Mouse (Mus musculus) myocyte (in vitro differentiated cells): ENCODE measurements around the gene Plcb1. TPM values are rescaled to one million over a fixed set of nuclear protein-coding genes. Genes with fewer than 3 reads are reported as not detected.
A peak's percentile ranks its signal among the peaks of the same experiment; 100 is the strongest.

Experiments
- H3K27me3 ChIP-seq: one replicate; pipeline ENCODE4 v1.6.1; 2011; ENCODE audit not compliant: control insufficient read depth, insufficient read depth, insufficient read length
- H3K36me3 ChIP-seq: one replicate; pipeline ENCODE4 v1.6.1; 2011; ENCODE audit not compliant: control insufficient read depth, insufficient read depth
- H3K4me2 ChIP-seq: one replicate; pipeline ENCODE4 v1.6.1; 2011; ENCODE audit warnings: low read depth, control low read depth
- H3K4me3 ChIP-seq: one replicate; pipeline ENCODE4 v1.5.1; 2011; ENCODE audit warnings: mild to moderate bottlenecking, control low read depth, moderate library complexity
- H3K79me2 ChIP-seq: one replicate; pipeline ENCODE4 v1.6.1; 2011; ENCODE audit not compliant: control insufficient read depth, insufficient read depth
- H3ac ChIP-seq: one replicate; pipeline ENCODE4 v1.6.1; 2011; ENCODE audit not compliant: control insufficient read depth, insufficient read length
- CEBPB ChIP-seq: IDR thresholded peaks from 2 replicates; pipeline ENCODE4 v1.6.1; 2011; ENCODE audit warnings: mild to moderate bottlenecking, moderate library complexity; ENCODE audit not compliant: poor library complexity, insufficient read depth, severe bottlenecking
- E2F4 ChIP-seq: IDR thresholded peaks from one replicate; pipeline ENCODE4 v1.6.1; 2011; ENCODE audit warnings: mild to moderate bottlenecking, control low read depth, moderate library complexity; ENCODE audit not compliant: insufficient read depth
- MAX ChIP-seq: IDR thresholded peaks from one replicate; pipeline ENCODE4 v1.6.1; 2011; ENCODE audit warnings: low read depth, mild to moderate bottlenecking, control low read depth
- MYOD1 ChIP-seq, 3 experiments: IDR thresholded peaks; one replicate each; pipeline ENCODE4 v1.6.1; 2011; ENCODE audit warnings: control low read depth in 2 of 3, low read depth in 2 of 3, mild to moderate bottlenecking in 2 of 3, moderate library complexity in 1 of 3; ENCODE audit not compliant: insufficient read length in 2 of 3, control insufficient read depth in 1 of 3
- MYOG ChIP-seq, 3 experiments: IDR thresholded peaks; one replicate each; pipeline ENCODE4 v1.6.1; 2011; ENCODE audit warnings: control low read depth in 2 of 3, low read depth in 2 of 3, mild to moderate bottlenecking in 2 of 3; ENCODE audit not compliant: insufficient read length in 2 of 3, control insufficient read depth in 1 of 3, insufficient read depth in 1 of 3
- POLR2A ChIP-seq: IDR thresholded peaks from one replicate; pipeline ENCODE4 v1.6.1; 2011; ENCODE audit warnings: low read depth, mild to moderate bottlenecking, control low read depth, moderate library complexity; ENCODE audit not compliant: insufficient read length
- POLR2AphosphoS2 ChIP-seq: IDR thresholded peaks from one replicate; pipeline ENCODE4 v1.6.1; 2011; ENCODE audit warnings: low read depth, control low read depth; ENCODE audit not compliant: insufficient read length
- REST ChIP-seq: IDR thresholded peaks from one replicate; pipeline ENCODE4 v1.6.1; 2011; ENCODE audit warnings: mild to moderate bottlenecking, control low read depth, moderate library complexity; ENCODE audit not compliant: insufficient read depth, insufficient read length
- SRF ChIP-seq: IDR thresholded peaks from one replicate; pipeline ENCODE4 v1.6.1; 2011; ENCODE audit warnings: low read depth; ENCODE audit not compliant: control insufficient read depth, insufficient read length
- TCF12 ChIP-seq: IDR thresholded peaks from one replicate; pipeline ENCODE4 v1.6.1; 2011; ENCODE audit warnings: mild to moderate bottlenecking, control low read depth; ENCODE audit not compliant: poor library complexity, insufficient read depth, severe bottlenecking
- TCF3 ChIP-seq: IDR thresholded peaks from one replicate; pipeline ENCODE4 v1.6.1; 2011; ENCODE audit warnings: low read depth, control low read depth; ENCODE audit not compliant: insufficient read length
- USF1 ChIP-seq: IDR thresholded peaks from one replicate; pipeline ENCODE4 v1.6.1; 2011; ENCODE audit warnings: low read depth, mild to moderate bottlenecking, control low read depth, moderate library complexity
- polyA plus RNA-seq: library from polyadenylated mRNA; unstranded; fragments of >200 nt; fragmentation: generic; extraction: Trizol; gene quantifications from one replicate; pipeline ENCODE4 v1.2.1, GENCODE M21; 2012; ENCODE audit warnings: missing spikeins

Gene Plcb1
- polyA plus RNA-seq, 1 experiment, result 0.76 TPM

DNA sequence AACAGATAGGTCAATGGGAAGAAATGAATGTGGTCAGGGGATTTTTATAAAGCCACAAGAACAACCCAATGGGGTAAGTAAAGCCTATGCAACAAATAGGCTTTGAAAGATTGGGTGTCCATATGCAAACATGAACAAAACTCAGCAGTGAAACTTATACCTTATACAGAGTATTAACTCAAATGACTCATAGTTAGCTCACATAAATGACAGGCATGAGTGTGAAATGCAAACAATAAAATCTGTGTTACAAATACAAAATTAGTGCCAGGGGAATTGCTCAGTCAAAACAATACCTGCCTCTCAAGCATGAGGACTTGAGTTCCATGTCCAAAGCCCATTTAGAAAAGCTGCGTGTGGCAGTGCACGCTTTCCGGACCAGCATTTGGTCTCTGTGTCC is 182.5 kb downstream of the Plcb1 start:
- Histone ChIP-seq H3ac (no peak overlapping the region), H3K4me3 (no peak overlapping the region), H3K4me2 (no peak overlapping the region), H3K27me3 (no peaks in the 10 kb centered on the region), H3K79me2 (no peaks in the 10 kb centered on the region), H3K36me3 (no peaks in the 10 kb centered on the region)
- TF ChIP-seq SRF, result no peak
- TF ChIP-seq USF1, result no peak
- TF ChIP-seq MYOD1 (IDR thresholded peaks at IDR 0.05; ENCODE audit: control insufficient read depth in 1 of 3, insufficient read length in 2 of 3, low read depth in 2 of 3), result no peak
- 0 out of 2 replicates have a peak, but pooled peaks have one; percentile 18 for TF ChIP-seq CEBPB
- TF ChIP-seq TCF3, result no peak

DNA sequence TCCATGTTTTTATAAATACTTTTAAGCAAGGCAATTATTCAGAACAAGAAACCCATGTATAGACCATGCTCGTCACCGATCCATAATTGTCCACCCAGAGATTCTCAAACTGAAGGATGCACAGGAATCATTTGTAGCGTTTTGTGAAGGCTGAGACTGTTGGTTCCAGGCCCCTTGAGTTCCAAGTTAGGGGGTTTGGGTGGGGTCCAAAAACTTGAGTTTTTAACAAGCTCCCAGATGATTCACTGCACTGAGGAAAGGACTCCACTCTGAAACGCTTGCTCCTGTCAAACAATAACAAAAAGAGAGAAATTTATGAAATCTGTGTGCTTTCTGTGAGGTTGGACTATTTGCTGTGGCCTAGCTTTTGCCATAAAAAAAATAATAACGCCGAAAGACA is 186.5 kb downstream of the Plcb1 start:
- H3K36me3 ChIP-seq, result no peaks in the 10 kb centered on the region
- H3K4me2 ChIP-seq, result no peak overlapping the region
- TF ChIP-seq POLR2A (no peak), TCF12 (no peak), CEBPB (no peak), REST (no peak), E2F4 (no peak), MYOD1 (IDR thresholded peaks at IDR 0.05; ENCODE audit: control insufficient read depth in 1 of 3, insufficient read length in 2 of 3, low read depth in 2 of 3) (no peak)
- no peak overlapping the region for H3ac ChIP-seq
- no peaks in the 10 kb centered on the region for H3K27me3 ChIP-seq
- H3K79me2 ChIP-seq, result no peaks in the 10 kb centered on the region
- H3K4me3 ChIP-seq, result no peak overlapping the region

DNA sequence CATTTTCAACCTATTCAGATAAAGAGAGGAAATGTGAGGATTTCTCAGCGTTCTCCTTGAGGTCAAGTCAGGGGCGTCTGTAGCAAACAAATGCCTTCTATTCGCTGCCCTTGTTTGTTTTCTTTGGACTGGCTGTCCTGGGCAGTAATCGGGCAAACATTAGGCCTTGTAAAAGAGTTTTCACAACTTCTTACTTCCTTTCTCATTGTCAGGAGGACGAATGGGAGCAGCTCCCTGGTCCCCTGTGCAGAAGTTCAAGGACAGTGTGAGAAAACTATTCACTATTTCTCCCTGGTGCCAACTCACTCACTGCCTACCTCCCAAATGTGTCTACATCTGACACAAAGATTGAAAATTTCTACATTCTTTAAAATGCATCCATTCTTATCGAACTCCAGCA is 188.8 kb downstream of the Plcb1 start:
- TF ChIP-seq REST, result no peak
- TF ChIP-seq TCF3, result no peak
- no peak for TF ChIP-seq MYOD1 (IDR thresholded peaks at IDR 0.05; ENCODE audit: control insufficient read depth in 1 of 3, insufficient read length in 2 of 3, low read depth in 2 of 3)
- TF ChIP-seq MYOG (IDR thresholded peaks at IDR 0.05; ENCODE audit: control insufficient read depth in 1 of 3, insufficient read depth in 1 of 3, insufficient read length in 2 of 3, low read depth in 2 of 3), result no peak
- TF ChIP-seq TCF12, result no peak
- TF ChIP-seq E2F4, result no peak
- Histone ChIP-seq H3ac (no peak overlapping the region), H3K4me2 (no peak overlapping the region), H3K36me3 (no peaks in the 10 kb centered on the region), H3K27me3 (no peaks in the 10 kb centered on the region), H3K79me2 (no peaks in the 10 kb centered on the region), H3K4me3 (no peak overlapping the region)

DNA sequence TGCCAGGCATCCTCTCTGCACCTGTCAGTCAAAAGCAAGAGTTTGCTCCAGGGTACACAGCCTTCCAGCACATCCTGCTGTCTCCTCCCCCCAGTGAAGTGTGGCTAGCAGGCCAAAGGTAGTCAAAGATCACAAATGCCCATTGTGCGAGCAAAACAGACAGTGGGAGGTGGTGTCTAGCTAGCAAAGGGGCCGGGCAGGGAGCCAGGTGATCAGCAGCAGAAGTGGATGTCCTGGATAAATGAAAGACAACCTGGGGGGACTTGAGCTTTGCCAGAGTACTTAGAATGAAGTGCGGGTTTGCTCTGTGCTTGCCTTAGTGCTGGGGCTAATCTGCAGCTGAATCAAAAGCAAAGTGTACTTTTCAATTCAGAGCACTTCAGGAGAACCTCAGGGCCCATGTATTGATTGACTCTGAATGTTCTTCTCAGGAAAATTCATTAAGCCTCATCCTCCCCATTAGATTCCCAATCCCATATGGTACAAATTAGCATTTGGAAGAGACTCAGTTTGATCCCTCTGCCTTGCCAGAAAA is 191.0 kb downstream of the Plcb1 start:
- H3K4me2 ChIP-seq, result no peak overlapping the region
- no peaks in the 10 kb centered on the region for H3K36me3 ChIP-seq
- H3K27me3 ChIP-seq, result no peaks in the 10 kb centered on the region
- TF ChIP-seq TCF12 (no peak), MYOG (IDR thresholded peaks at IDR 0.05; ENCODE audit: control insufficient read depth in 1 of 3, insufficient read depth in 1 of 3, insufficient read length in 2 of 3, low read depth in 2 of 3) (no peak), POLR2A (no peak), REST (no peak), TCF3 (no peak), USF1 (no peak), CEBPB (no peak), MAX (no peak)
- no peak overlapping the region for H3ac ChIP-seq
- H3K4me3 ChIP-seq, result no peak overlapping the region
- H3K79me2 ChIP-seq, result no peaks in the 10 kb centered on the region

DNA sequence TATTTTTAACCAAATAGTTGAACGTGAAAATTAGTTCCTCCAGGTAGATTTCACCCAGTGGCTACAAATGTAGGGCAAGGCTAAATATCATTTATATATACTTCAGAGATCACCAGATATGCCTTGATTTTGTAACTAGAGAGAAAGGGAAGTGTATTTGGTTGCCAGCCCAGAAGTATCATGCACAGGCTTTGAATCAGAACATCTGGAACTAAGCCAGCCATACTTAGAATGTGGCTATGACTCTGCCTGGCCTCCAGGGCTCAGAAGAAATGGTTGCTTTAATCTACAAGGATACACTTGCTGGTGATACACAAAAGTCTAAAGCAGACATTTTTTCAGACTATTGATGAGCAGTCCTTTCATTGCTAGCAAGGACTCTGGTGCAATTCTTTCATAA is 191.8 kb downstream of the Plcb1 start:
- no peak overlapping the region for H3K4me2 ChIP-seq
- H3K79me2 ChIP-seq, result no peaks in the 10 kb centered on the region
- H3K36me3 ChIP-seq, result no peaks in the 10 kb centered on the region
- no peak overlapping the region for H3ac ChIP-seq
- no peaks in the 10 kb centered on the region for H3K27me3 ChIP-seq
- H3K4me3 ChIP-seq, result no peak overlapping the region
- TF ChIP-seq USF1 (no peak), POLR2AphosphoS2 (no peak)

DNA sequence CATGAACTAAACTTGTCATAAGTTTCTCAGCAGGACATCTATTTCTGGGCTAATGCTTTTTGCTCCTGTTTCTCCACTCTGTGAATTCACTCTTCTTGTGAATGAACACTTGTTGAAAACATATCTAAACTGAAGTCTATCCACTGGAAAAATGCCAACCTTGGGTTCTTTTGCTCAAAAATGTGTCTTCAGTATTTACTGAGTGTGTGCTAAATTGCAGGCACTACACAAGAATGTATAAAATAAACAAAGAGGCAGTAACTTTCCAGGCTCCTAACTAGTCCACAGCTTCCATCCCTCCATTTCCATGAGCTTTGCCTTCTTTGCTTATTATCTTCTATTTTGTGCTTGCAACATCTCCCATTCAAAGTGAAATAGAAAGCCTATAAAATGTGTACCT is 195.5 kb downstream of the Plcb1 start:
- H3K4me2 ChIP-seq, result no peak overlapping the region
- H3K27me3 ChIP-seq, result no peaks in the 10 kb centered on the region
- H3K4me3 ChIP-seq, result no peak overlapping the region
- no peaks in the 10 kb centered on the region for H3K79me2 ChIP-seq
- H3K36me3 ChIP-seq, result no peaks in the 10 kb centered on the region
- TF ChIP-seq TCF12, result no peak
- TF ChIP-seq USF1, result no peak
- no peak for TF ChIP-seq SRF
- no peak for TF ChIP-seq REST
- no peak for TF ChIP-seq MAX
- no peak for TF ChIP-seq TCF3
- no peak for TF ChIP-seq POLR2AphosphoS2
- TF ChIP-seq E2F4, result no peak
- no peak for TF ChIP-seq CEBPB
- no peak for TF ChIP-seq POLR2A
- TF ChIP-seq MYOD1 (IDR thresholded peaks at IDR 0.05; ENCODE audit: control insufficient read depth in 1 of 3, insufficient read length in 2 of 3, low read depth in 2 of 3), result no peak
- TF ChIP-seq MYOG (IDR thresholded peaks at IDR 0.05; ENCODE audit: control insufficient read depth in 1 of 3, insufficient read depth in 1 of 3, insufficient read length in 2 of 3, low read depth in 2 of 3), result no peak
- H3ac ChIP-seq, result no peak overlapping the region
